Mouse (Mus musculus) small intestine, adult 2 months (tissue): Measurements from ENCODE around the gene Galk2.

Experiments used
- CTCF ChIP-seq: fragments of 200-500 bp; IDR thresholded peaks from 2 replicates; pipeline ENCODE4 v1.5.1; 2012; ENCODE audit warnings: low read depth, mild to moderate bottlenecking, control low read depth, inconsistent platforms, low read length, moderate library complexity, mixed read lengths; ENCODE audit not compliant: insufficient replicate concordance, insufficient read length; ENCODE audit errors: extremely low read depth
- POLR2A ChIP-seq: fragments of 200-500 bp; IDR thresholded peaks from 2 replicates; pipeline ENCODE4 v1.6.1; 2012; ENCODE audit warnings: low read depth, mild to moderate bottlenecking, control low read depth, inconsistent platforms, low read length, moderate library complexity

DNA sequence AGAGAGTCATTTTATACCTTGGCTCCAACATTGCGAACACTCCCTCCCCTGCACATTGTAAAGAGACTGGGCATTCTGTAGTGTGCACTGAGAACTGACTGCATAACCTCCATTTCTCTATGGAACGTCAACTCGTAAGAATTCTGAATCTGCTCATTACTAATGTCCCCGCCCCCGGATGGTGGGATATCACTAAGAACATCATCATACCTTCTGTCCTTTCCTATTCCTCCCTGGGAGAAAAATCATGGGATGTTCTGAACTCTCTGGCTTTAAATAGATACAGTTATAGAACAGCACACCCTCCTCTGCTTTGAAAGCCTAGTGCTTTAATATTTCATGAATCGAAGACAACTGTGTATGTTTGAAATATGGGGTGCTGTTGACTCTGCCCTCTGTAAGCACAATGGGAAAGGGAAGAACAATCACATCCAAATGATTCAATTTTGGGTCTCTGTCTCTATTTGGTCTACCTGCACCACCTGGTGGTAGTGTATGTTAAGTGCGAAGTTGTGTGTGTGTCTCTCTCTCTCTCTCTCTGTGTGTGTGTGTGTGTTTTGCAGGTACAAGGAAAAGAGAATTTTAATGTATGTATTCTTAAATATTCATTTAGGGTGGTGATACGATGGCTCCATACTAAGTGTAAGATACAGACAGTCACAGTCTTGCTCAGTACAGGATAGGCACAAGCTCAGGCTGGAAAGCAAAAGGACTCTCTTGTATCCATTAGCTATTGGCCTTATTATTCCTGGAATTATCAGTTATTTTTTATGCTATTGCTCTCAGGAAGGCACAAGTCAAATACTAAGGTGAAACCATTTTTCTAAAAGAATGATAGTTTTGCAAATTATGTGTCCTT is 174.4 kb downstream of the Galk2 start:
- TF ChIP-seq POLR2A = no peak
- no peak for TF ChIP-seq CTCF
